Mouse (Mus musculus): ENCODE data around the gene Mob1b. TPM values are rescaled to one million over a fixed set of nuclear protein-coding genes. Genes with fewer than 3 reads are reported as not detected.

The Mob1b gene
- total RNA-seq, 1 experiment, result 10.9 TPM

DNA sequence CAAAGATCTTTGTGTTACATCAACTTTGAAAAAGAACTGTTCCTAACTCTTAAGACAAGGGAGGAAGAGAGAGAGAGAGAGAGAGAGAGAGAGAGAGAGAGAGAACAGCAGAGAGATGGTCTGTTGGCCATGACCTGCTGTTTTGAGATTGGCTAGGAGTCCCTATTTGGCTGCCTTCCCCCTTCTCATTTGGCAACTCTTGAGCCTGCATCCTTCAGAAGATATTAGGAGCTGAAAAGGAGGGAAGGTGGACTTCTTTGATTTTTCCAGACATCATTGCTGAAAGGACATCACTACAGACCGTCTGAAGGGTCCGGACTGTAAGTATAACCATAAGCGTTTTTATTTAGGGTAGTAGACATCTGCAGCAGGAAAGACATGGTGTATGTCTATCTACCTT lies 73.0 kb downstream of the Mob1b start:
- DNase-seq (ENCODE audit: low read depth, low spot score), result no peak
- in situ Hi-C loops (cut with MboI; ENCODE audit: low sequenced_read_pairs in 2 of 2, unreplicated experiment in 2 of 2), result loop anchor here in 1 of 2 experiments (25.0 kb wide), 1 partner anchor 594 kb away; no protein-coding TSS in a partner anchor

DNA sequence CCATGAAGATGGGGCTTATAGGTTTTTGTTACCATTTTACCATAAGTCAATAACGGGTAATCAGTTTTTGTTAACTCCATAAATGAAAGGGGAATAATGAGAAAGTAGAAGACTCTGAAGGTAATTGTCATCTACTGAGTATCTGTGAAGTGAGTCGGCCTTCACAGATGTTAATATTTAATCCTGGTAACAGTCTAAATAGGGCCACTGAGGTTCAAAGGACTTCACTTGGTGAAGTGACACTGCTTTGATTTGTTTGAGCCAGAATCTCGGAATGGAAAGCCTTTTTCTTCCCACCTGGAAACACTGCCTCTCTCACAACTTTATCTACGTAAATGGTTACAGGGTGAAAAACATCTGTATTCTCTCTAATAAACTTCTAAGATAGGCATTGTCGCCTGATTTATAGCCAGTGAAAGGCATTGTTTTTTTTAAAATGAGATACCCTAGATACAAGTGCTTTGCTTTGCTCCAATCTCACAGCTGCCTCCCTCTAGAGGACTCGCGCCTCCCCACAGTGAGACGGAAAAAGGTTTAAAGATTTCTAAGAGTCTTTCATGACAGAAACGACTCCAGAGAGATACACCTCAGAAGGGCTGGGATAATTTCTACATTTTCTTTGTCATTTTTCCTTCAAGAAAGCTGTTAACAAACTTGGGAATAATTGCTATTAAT lies 75.4 kb downstream of the Mob1b start:
- H3K9ac ChIP-seq (ENCODE audit: insufficient read depth, low read depth, low read length, poor library complexity, severe bottlenecking), result no peak overlapping the region
- H3K27ac ChIP-seq (ENCODE audit: insufficient read depth, low read depth, low read length, poor library complexity, severe bottlenecking), result no peak overlapping the region
- in situ Hi-C loops (cut with MboI; ENCODE audit: low sequenced_read_pairs in 2 of 2, unreplicated experiment in 2 of 2), result loop anchor here in 1 of 2 experiments (25.0 kb wide), 1 partner anchor 591 kb away; no protein-coding TSS in a partner anchor
- no peak for TF ChIP-seq ZNF384 (IDR thresholded peaks at IDR 0.05; ENCODE audit: low read depth, low read length)
- no peaks in the 10 kb centered on the region for H3K9me3 ChIP-seq (ENCODE audit: control insufficient read depth, insufficient read depth, low read depth, low read length)
- H3K4me3 ChIP-seq (ENCODE audit: insufficient read depth in 1 of 2, low read depth in 1 of 2, low read length in 2 of 2, poor library complexity in 1 of 2, severe bottlenecking in 1 of 2), result no peak overlapping the region
- no peak for DNase-seq (ENCODE audit: low read depth, low spot score)
- H3K4me1 ChIP-seq (ENCODE audit: control insufficient read depth in 2 of 2, insufficient read depth in 2 of 2, low read length in 2 of 2, poor library complexity in 1 of 2), result no peaks in the 10 kb centered on the region
- H3K36me3 ChIP-seq (ENCODE audit: control insufficient read depth, insufficient read depth, low read length, poor library complexity, severe bottlenecking), result no peaks in the 10 kb centered on the region

More for the DNA sequence above, 73.0 kb downstream of the Mob1b start:
- no peak for TF ChIP-seq ZC3H11A (IDR thresholded peaks at IDR 0.05; ENCODE audit: borderline replicate concordance, low read depth, low read length)
- TF ChIP-seq HCFC1 (IDR thresholded peaks at IDR 0.05; ENCODE audit: borderline replicate concordance, insufficient read depth, low read length), result no peak
- no peak for TF ChIP-seq ZNF384 (IDR thresholded peaks at IDR 0.05; ENCODE audit: low read depth, low read length)
- no peak for TF ChIP-seq MAFK (IDR thresholded peaks at IDR 0.05; ENCODE audit: insufficient read depth, low read depth, low read length)
- no peak for TF ChIP-seq CHD2 (IDR thresholded peaks at IDR 0.05; ENCODE audit: low read depth, low read length)
- Histone ChIP-seq H3K4me1 (ENCODE audit: control insufficient read depth in 2 of 2, insufficient read depth in 2 of 2, low read length in 2 of 2, poor library complexity in 1 of 2) (no peaks in the 10 kb centered on the region), H3K36me3 (ENCODE audit: control insufficient read depth, insufficient read depth, low read length, poor library complexity, severe bottlenecking) (no peaks in the 10 kb centered on the region), H3K9ac (ENCODE audit: insufficient read depth, low read depth, low read length, poor library complexity, severe bottlenecking) (no peak overlapping the region), H3K9me3 (ENCODE audit: control insufficient read depth, insufficient read depth, low read depth, low read length) (no peaks in the 10 kb centered on the region), H3K27ac (ENCODE audit: insufficient read depth, low read depth, low read length, poor library complexity, severe bottlenecking) (no peak overlapping the region), H3K4me3 (ENCODE audit: insufficient read depth in 1 of 2, low read depth in 1 of 2, low read length in 2 of 2, poor library complexity in 1 of 2, severe bottlenecking in 1 of 2) (no peak overlapping the region)

DNA sequence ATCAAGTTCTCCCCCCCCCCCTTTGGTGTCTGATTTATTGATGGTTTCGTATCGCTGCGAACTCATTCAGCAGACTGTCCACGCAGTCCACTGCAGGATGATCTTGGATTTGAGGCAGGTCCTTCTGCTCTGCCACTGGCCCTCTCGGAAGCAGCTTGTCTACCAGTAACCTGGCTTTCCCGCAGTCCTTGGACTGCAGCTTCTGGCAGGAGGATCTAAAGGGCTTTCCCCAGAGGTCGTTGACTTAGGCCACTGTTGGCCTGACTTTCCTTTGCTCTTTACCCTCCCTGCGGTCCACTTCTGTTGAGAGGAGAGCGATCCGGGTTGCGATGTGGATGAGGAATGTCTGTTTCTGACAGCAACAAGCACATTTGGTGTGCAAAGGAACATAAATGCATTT lies 75.9 kb downstream of the Mob1b start:
- H3K27ac ChIP-seq (ENCODE audit: insufficient read depth, low read depth, low read length, poor library complexity, severe bottlenecking), result no peak overlapping the region
- no peak overlapping the region for H3K9ac ChIP-seq (ENCODE audit: insufficient read depth, low read depth, low read length, poor library complexity, severe bottlenecking)
- DNase-seq (ENCODE audit: low read depth, low spot score), result no peak
- in situ Hi-C loops (cut with MboI; ENCODE audit: low sequenced_read_pairs in 2 of 2, unreplicated experiment in 2 of 2), result loop anchor here in 1 of 2 experiments (25.0 kb wide), 1 partner anchor 591 kb away; no protein-coding TSS in a partner anchor
- no peaks in the 10 kb centered on the region for H3K4me1 ChIP-seq (ENCODE audit: control insufficient read depth in 2 of 2, insufficient read depth in 2 of 2, low read length in 2 of 2, poor library complexity in 1 of 2)
- no peak overlapping the region for H3K4me3 ChIP-seq (ENCODE audit: insufficient read depth in 1 of 2, low read depth in 1 of 2, low read length in 2 of 2, poor library complexity in 1 of 2, severe bottlenecking in 1 of 2)
- TF ChIP-seq ZNF384 (IDR thresholded peaks at IDR 0.05; ENCODE audit: low read depth, low read length) (no peak), CHD2 (IDR thresholded peaks at IDR 0.05; ENCODE audit: low read depth, low read length) (no peak), HCFC1 (IDR thresholded peaks at IDR 0.05; ENCODE audit: borderline replicate concordance, insufficient read depth, low read length) (no peak), MAFK (IDR thresholded peaks at IDR 0.05; ENCODE audit: insufficient read depth, low read depth, low read length) (no peak), ZC3H11A (IDR thresholded peaks at IDR 0.05; ENCODE audit: borderline replicate concordance, low read depth, low read length) (no peak)
- H3K36me3 ChIP-seq (ENCODE audit: control insufficient read depth, insufficient read depth, low read length, poor library complexity, severe bottlenecking), result no peaks in the 10 kb centered on the region
- H3K9me3 ChIP-seq (ENCODE audit: control insufficient read depth, insufficient read depth, low read depth, low read length), result no peaks in the 10 kb centered on the region

DNA sequence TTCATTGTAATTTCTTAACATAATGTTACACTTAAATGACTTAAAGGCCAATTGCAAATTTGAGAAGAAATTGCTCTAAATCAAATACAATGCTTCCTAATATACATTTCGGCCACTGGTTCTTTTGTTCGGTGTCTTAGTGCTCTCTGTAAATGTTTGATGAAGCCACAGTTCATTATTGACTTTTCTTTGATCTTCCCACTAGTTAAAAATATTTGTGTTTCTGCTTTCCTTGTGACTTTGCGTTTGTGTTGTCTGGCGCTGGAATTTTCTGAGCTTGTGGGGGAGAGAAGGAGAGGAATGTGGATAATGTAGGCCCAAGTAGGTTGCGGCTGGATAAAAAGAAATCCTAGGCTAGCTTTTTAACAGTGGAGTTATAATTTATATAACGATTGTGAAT lies 76.5 kb downstream of the Mob1b start:
- Histone ChIP-seq H3K4me3 (ENCODE audit: insufficient read depth in 1 of 2, low read depth in 1 of 2, low read length in 2 of 2, poor library complexity in 1 of 2, severe bottlenecking in 1 of 2) (no peak overlapping the region), H3K27ac (ENCODE audit: insufficient read depth, low read depth, low read length, poor library complexity, severe bottlenecking) (no peak overlapping the region), H3K36me3 (ENCODE audit: control insufficient read depth, insufficient read depth, low read length, poor library complexity, severe bottlenecking) (no peaks in the 10 kb centered on the region), H3K4me1 (ENCODE audit: control insufficient read depth in 2 of 2, insufficient read depth in 2 of 2, low read length in 2 of 2, poor library complexity in 1 of 2) (no peaks in the 10 kb centered on the region), H3K9ac (ENCODE audit: insufficient read depth, low read depth, low read length, poor library complexity, severe bottlenecking) (no peak overlapping the region), H3K9me3 (ENCODE audit: control insufficient read depth, insufficient read depth, low read depth, low read length) (no peaks in the 10 kb centered on the region)
- in situ Hi-C loops (cut with MboI; ENCODE audit: low sequenced_read_pairs in 2 of 2, unreplicated experiment in 2 of 2), result loop anchor here in 1 of 2 experiments (25.0 kb wide), 1 partner anchor 590 kb away; no protein-coding TSS in a partner anchor
- TF ChIP-seq HCFC1 (IDR thresholded peaks at IDR 0.05; ENCODE audit: borderline replicate concordance, insufficient read depth, low read length) (no peak), CHD2 (IDR thresholded peaks at IDR 0.05; ENCODE audit: low read depth, low read length) (no peak), MAFK (IDR thresholded peaks at IDR 0.05; ENCODE audit: insufficient read depth, low read depth, low read length) (no peak), ZC3H11A (IDR thresholded peaks at IDR 0.05; ENCODE audit: borderline replicate concordance, low read depth, low read length) (no peak), ZNF384 (IDR thresholded peaks at IDR 0.05; ENCODE audit: low read depth, low read length) (no peak)
- no peak for DNase-seq (ENCODE audit: low read depth, low spot score)

Data from ES-E14 (cell line).